Mouse (Mus musculus) hindbrain, postnatal 0 days (tissue): ENCODE results near the gene Toe1. TPM values are rescaled to one million over a fixed set of nuclear protein-coding genes. Genes with fewer than 3 reads are reported as not detected.

ENCODE experiments used
- ATAC-seq: fragments of 200-750 bp; cut with Nextera tagmentation; 2 replicates; pipeline ENCODE4 v1.8.0; 2017; ENCODE audit warnings: mild to moderate bottlenecking, moderate TSS enrichment, moderate library complexity
- DNase-seq: peaks from one replicate; pipeline ENCODE4 v3.0.0-alpha.2; 2015; ENCODE audit warnings: low spot score
- H3K27ac ChIP-seq: fragments of 300-500 bp; sonication (generic); 2 replicates; pipeline ENCODE4 v1.5.1; 2014; ENCODE audit warnings: mild to moderate bottlenecking
- H3K27me3 ChIP-seq: fragments of 300-500 bp; sonication (generic); 2 replicates; pipeline ENCODE4 v1.6.1; 2014; ENCODE audit warnings: low read length, mixed read lengths; ENCODE audit not compliant: insufficient read depth
- H3K36me3 ChIP-seq: fragments of 300-500 bp; sonication (generic); 2 replicates; pipeline ENCODE4 v1.6.1; 2014; ENCODE audit warnings: low read length, mixed read lengths; ENCODE audit not compliant: insufficient read depth
- H3K4me1 ChIP-seq: fragments of 300-500 bp; sonication (generic); 2 replicates; pipeline ENCODE4 v1.6.1; 2014; ENCODE audit warnings: antibody characterized with exemption, low read length, mixed read lengths; ENCODE audit not compliant: insufficient read depth
- H3K4me2 ChIP-seq: fragments of 300-500 bp; sonication (generic); 2 replicates; pipeline ENCODE4 v1.6.1; 2014; ENCODE audit warnings: low read depth, mild to moderate bottlenecking, low read length, moderate library complexity, mixed read lengths
- H3K4me3 ChIP-seq: fragments of 300-500 bp; sonication (generic); 2 replicates; pipeline ENCODE4 v1.5.1; 2014; ENCODE audit warnings: low read length
- H3K9ac ChIP-seq: fragments of 300-500 bp; sonication (generic); replicated peaks from 2 replicates; pipeline ENCODE4 v1.6.1; 2014; ENCODE audit warnings: mild to moderate bottlenecking, low read length, moderate library complexity, mixed read lengths
- H3K9me3 ChIP-seq: fragments of 300-500 bp; sonication (generic); 2 replicates; pipeline ENCODE4 v1.6.1; 2016; ENCODE audit warnings: low read length, mixed read lengths
- CTCF ChIP-seq: IDR thresholded peaks from 2 replicates; pipeline ENCODE4 v1.5.1; 2016; ENCODE audit warnings: antibody characterized with exemption, control low read depth, low read depth
- WGBS: fragments of 180-500 bp; shearing (Covaris S2); extraction: QIAGEN DNeasy Blood & Tissue Kit; methylation state at CpG from one replicate; pipeline ENCODE4 v1.1.7; 2014; 5-methylcytosine and 5-hydroxymethylcytosine counted together
- polyA plus RNA-seq: library from polyadenylated mRNA; unstranded; fragments of >200 nt; fragmentation: Nextera tagmentation; extraction: Ambion mirVana; gene quantifications from 2 replicates; pipeline ENCODE4 v1.2.1, GENCODE M21; 2015
- total RNA-seq: library from RNA; depleted of rRNA; stranded (reverse); fragments of >200 nt; gene quantifications from 2 replicates; pipeline ENCODE4 v1.2.3, GENCODE M21; 2014; rRNA removed

Toe1 gene
- total and polyA plus RNA-seq, 2 experiments from 2014 or later: 21.4 to 40.0 TPM

- TF ChIP-seq CTCF: no peak
- H3K4me1 ChIP-seq: no peaks in the 10 kb centered on the region
- DNase-seq (no peak), ATAC-seq (no peak)
- no peaks in the 10 kb centered on the region for H3K27me3 ChIP-seq
- H3K4me2 ChIP-seq: no peak overlapping the region
- 83% methylated on average over 2 of the region's 2 CpGs for WGBS
- no peaks in the 10 kb centered on the region for H3K36me3 ChIP-seq
- no peak overlapping the region for H3K27ac ChIP-seq
- H3K4me3 ChIP-seq: no peak overlapping the region
- no peak overlapping the region for H3K9ac ChIP-seq
- H3K9me3 ChIP-seq: no peaks in the 10 kb centered on the region
Observed at GRCm38 (mm10) chr4:116761914-116762313, 45.5 kb downstream of the Toe1 start.

- WGBS: 93% methylated on average over 2 of the region's 2 CpGs
Observed at GRCm38 (mm10) chr4:116749750-116750149, 57.7 kb downstream of the Toe1 start.

More at GRCm38 (mm10) chr4:116749750-116750149, 57.7 kb downstream of the Toe1 start:
- ATAC-seq (no peak), DNase-seq (no peak)
- H3K9me3 ChIP-seq: no peaks in the 10 kb centered on the region
- no peaks in the 10 kb centered on the region for H3K36me3 ChIP-seq
- no peak overlapping the region for H3K27ac ChIP-seq
- no peak overlapping the region for H3K4me2 ChIP-seq
- no peak for TF ChIP-seq CTCF
- H3K4me3 ChIP-seq: no peak overlapping the region
- H3K9ac ChIP-seq: no peak overlapping the region
- H3K27me3 ChIP-seq: no peaks in the 10 kb centered on the region
- H3K4me1 ChIP-seq: no peaks in the 10 kb centered on the region

Other genes with a start within 250 kb of the Toe1 start
- 26.3 and 54.2 TPM in 2 replicates for gene Gpbp1l1, start 250.0 kb downstream of the Toe1 start, total RNA-seq
- gene Gpbp1l1, start 250.0 kb downstream of the Toe1 start, polyA plus RNA-seq: 14.2 and 14.7 TPM in 2 replicates
- gene Ccdc17, start 211.0 kb downstream of the Toe1 start, total RNA-seq: 1.1 and 3.7 TPM in 2 replicates
- gene Ccdc17, start 211.0 kb downstream of the Toe1 start, polyA plus RNA-seq: 4.2 and 5.8 TPM in 2 replicates
- gene Nasp, start 179.7 kb downstream of the Toe1 start, total RNA-seq: 40.5 and 53.2 TPM in 2 replicates
- gene Nasp, start 179.7 kb downstream of the Toe1 start, polyA plus RNA-seq: 73.9 and 78.7 TPM in 2 replicates
- gene Akr1a1, start 156.0 kb downstream of the Toe1 start, total RNA-seq: 523 and 571 TPM in 2 replicates
- 752 and 790 TPM in 2 replicates for gene Akr1a1, start 156.0 kb downstream of the Toe1 start, polyA plus RNA-seq
- gene Prdx1, start 122.1 kb downstream of the Toe1 start, total RNA-seq: 119 and 136 TPM in 2 replicates
- gene Prdx1, start 122.1 kb downstream of the Toe1 start, polyA plus RNA-seq: 589 and 626 TPM in 2 replicates
- gene Mmachc, start 99.2 kb downstream of the Toe1 start, total RNA-seq: 20.5 and 20.6 TPM in 2 replicates
- 20.2 TPM in 2 replicates for gene Mmachc, start 99.2 kb downstream of the Toe1 start, polyA plus RNA-seq
- gene Ccdc163, start 99.1 kb downstream of the Toe1 start, total RNA-seq: 11.5 and 26.7 TPM in 2 replicates
- gene Ccdc163, start 99.1 kb downstream of the Toe1 start, polyA plus RNA-seq: 9.4 and 10.0 TPM in 2 replicates
- gene Tesk2, start 86.7 kb downstream of the Toe1 start, total RNA-seq: 2.1 and 2.8 TPM in 2 replicates
- gene Tesk2, start 86.7 kb downstream of the Toe1 start, polyA plus RNA-seq: 2.2 and 2.5 TPM in 2 replicates
- gene Mutyh, start 83 bp upstream of the Toe1 start, total RNA-seq: 4.8 and 12.5 TPM in 2 replicates
- 5.6 and 6.6 TPM in 2 replicates for gene Mutyh, start 83 bp upstream of the Toe1 start, polyA plus RNA-seq
- gene Hpdl, start 14.1 kb upstream of the Toe1 start, total RNA-seq: 4.1 and 4.9 TPM in 2 replicates
- gene Hpdl, start 14.1 kb upstream of the Toe1 start, polyA plus RNA-seq: 1.6 and 2.0 TPM in 2 replicates
- 21.3 and 25.8 TPM in 2 replicates for gene Zswim5, start 69.7 kb upstream of the Toe1 start, total RNA-seq
- 2.3 and 2.4 TPM in 2 replicates for gene Zswim5, start 69.7 kb upstream of the Toe1 start, polyA plus RNA-seq
- 40.7 and 64.4 TPM in 2 replicates for gene Urod, start 186.8 kb upstream of the Toe1 start, total RNA-seq
- gene Urod, start 186.8 kb upstream of the Toe1 start, polyA plus RNA-seq: 52.2 and 54.0 TPM in 2 replicates
- 47.4 and 49.5 TPM in 2 replicates for gene Hectd3, start 187.7 kb upstream of the Toe1 start, total RNA-seq
- 18.5 and 20.2 TPM in 2 replicates for gene Hectd3, start 187.7 kb upstream of the Toe1 start, polyA plus RNA-seq
- 13.1 and 16.7 TPM in 2 replicates for gene Eif2b3, start 211.8 kb upstream of the Toe1 start, total RNA-seq
- gene Eif2b3, start 211.8 kb upstream of the Toe1 start, polyA plus RNA-seq: 56.9 and 58.5 TPM in 2 replicates